Mouse (Mus musculus) CD4-positive, CD25-positive, alpha-beta regulatory T cell, adult 2 months (primary cell): ENCODE measurements at regions not wholly inside any gene's neighbourhood (a gene's known extent, or its start where the extent isn't known, plus 50 kb on each side); places are given as distances from the start of the nearest gene placed in this dataset.

Experiments
- DNase-seq: peaks from one replicate; pipeline ENCODE4 v3.0.0-alpha.2; 2012; ENCODE audit warnings: low read depth, low spot score

DNA sequence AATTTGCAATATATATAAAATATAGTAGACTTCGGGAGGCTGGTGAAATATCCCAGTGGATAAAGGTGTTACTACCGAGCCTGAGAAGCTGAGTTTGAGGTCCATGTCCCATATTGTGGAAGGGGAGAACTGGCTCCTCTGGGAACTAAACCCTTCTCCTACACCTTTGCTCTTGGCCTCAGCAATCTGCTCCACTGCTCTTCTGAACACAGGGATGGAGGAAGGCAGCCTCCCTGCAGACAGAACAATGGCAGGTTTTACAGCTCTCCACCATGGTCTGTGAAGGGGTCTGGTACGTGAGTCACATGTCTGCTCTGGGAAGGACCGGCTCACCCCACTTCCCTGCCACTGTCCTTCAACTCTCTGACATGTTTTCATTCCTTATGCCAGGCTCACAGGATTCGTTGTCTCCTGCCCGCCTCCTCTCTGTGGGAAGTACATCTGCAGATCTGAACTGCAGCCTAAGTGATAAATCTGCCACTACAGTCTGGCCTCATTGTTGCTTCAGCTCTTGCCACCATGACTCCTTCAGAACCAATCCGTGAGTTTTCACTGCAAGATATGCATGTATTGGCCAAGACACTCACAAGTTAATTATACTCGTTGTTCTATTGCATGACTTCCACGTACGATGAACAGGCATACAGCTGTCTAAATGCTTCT lies 220.0 kb upstream of the Gm9767 start:
- no peak for DNase-seq

DNA sequence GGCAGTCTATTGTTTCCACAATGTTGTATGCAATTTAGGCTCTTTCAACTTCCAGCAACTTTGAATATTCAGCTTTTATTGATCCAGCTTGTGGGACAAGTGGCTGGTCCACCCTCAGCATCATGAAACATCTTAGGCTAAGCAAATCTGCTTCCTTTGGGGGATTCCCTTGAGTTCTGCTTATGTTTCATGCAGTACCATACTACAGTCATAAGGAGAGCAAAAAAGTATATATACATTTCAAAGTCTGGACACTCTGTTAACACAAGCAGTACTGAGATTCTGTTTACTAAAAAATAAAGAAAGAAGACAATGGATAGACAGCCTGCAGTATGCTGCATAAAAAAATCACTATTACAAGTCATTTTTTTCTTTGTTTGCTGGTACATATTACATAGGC lies 233.7 kb upstream of the Gm9767 start:
- no peak for DNase-seq

GRCm38 (mm10) chr10:25829275-25829674 lies 248.8 kb upstream of the Gm9767 start:
- no peak for DNase-seq

DNA sequence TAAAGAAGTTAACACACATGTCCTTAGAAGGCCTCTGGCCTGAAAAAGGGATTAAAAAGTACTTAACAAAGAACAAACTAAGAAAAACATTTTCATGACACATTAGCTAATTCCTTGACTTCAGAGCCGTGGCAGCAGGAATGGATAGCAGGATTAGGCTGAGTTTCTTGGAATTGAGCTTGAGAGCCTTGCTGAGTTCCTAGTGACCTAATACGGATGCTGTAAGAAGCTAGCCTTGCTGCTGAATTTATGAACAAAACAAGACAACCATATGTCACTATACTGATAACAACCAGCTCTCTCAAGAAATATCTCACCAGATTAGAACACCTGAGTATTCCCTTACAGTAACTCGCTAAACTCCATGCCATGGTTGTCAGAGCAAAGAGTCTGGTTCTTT lies 268.2 kb upstream of the Smlr1 start:
- no peak for DNase-seq

- DNase-seq = no peak
Observed at GRCm38 (mm10) chr10:25801499-25801898, 265.4 kb upstream of the Smlr1 start.

DNA sequence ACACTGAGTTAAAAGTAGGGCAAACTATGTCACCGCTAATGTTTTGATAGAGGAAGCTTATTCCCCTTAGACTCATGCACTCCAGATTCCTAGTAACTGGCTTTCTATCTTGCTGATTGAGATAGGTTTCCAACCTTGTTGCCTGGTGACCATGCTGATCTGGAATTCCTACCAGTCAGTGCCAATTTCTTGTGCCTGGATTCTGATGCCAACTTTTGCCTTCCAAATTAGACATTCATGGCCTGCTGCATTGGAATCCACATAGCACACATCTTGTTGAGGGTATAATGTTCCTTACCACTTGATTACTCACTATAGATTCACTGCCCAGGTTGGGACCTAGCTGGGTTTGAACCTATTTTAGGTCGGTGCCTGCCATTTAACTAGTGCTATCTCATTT lies 262.8 kb upstream of the Smlr1 start:
- no peak for DNase-seq

DNA sequence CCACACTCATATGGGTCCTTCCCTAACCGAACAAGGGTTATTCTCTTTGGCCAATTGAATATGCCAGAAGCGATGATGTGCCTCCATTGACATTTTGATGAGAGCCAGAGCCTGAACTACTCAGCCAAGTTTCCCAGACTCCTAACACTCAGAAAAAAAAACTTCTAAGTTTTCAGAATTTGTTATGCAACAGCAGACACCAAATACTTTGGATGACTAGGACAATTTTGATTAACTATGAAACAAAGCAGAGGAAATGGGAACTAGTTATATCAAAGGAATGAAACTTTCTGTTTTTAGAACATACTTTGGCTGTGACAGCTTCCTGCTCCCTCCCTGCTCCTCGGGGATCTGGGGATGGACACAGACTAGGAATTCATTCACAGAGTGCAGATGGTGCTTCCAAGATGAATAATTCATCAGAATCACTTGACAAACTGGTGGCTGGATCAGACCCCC lies 254.3 kb upstream of the Smlr1 start:
- no peak for DNase-seq

DNA sequence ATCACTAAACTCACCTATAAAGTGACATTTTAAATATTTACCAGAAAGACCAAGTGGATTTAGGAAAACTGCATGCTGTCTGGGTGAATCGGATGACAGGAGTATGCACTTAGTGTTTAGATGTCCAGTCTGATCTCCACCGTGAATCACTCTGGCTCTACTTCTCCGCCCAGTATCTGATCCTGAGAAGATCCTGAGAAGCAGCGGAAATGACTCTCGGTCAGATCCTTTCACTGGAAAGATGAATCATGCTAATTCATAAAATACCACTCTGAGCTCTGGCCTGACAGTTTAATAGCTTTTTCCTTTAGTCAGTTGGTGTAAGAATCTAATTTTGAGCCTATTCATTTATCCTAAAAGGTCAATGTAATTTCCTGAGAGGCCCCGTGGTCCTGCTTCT lies 252.6 kb upstream of the Smlr1 start:
- no peak for DNase-seq

GRCm38 (mm10) chr10:25788004-25788403 lies 251.9 kb upstream of the Smlr1 start:
- DNase-seq = no peak

DNA sequence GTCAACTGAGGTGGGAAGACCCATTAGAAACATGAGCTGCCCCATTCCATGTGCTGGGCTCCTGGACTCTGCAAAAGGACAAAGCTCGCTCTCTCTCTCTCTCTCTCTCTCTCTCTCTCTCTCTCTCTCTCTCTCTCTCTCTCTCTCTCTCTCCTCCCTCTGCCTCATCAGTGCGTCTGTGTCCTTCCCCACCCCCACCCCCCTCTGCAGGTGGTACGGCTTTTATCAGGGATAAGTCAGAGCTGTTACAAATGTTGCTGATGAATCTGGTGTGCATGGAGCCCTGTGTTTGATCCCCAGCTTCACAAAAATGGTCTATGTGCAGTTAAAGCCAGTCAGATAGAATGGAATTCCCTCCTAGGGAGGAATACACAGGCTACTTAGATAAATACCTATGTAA lies 247.8 kb upstream of the Smlr1 start:
- DNase-seq = no peak

GRCm38 (mm10) chr10:25779476-25779875 lies 243.4 kb upstream of the Smlr1 start:
- no peak for DNase-seq

- DNase-seq = no peak
Observed at GRCm38 (mm10) chr10:25777717-25778116, 241.7 kb upstream of the Smlr1 start.

- no peak for DNase-seq
Observed at GRCm38 (mm10) chr10:25776697-25777096, 240.6 kb upstream of the Smlr1 start.

GRCm38 (mm10) chr10:25770051-25770450 lies 234.0 kb upstream of the Smlr1 start:
- no peak for DNase-seq

DNA sequence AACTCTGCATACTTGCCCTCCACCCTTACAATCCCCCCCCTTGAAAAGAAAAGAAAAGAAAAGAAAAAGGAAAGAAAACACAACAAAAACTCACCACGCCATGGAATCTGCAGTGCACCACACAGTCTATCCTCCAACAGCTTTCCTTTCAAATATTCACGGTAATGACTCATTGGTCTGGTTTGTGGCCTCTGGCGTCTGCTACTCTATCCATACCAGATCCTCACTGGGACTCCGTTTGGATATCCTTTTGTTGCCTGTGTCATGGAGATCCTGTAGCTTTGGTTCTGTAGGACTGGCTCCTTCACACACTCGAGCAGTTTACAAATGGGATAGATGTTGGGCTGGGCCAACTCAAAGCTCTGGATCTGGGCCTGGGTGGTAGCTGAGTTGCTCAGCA lies 232.4 kb upstream of the Smlr1 start:
- DNase-seq = no peak

GRCm38 (mm10) chr10:25754300-25754699 lies 218.2 kb upstream of the Smlr1 start:
- DNase-seq = no peak

- DNase-seq = no peak
Observed at GRCm38 (mm10) chr10:25742678-25743077, 206.6 kb upstream of the Smlr1 start.

GRCm38 (mm10) chr10:25740956-25741355 lies 204.9 kb upstream of the Smlr1 start:
- DNase-seq = no peak

DNA sequence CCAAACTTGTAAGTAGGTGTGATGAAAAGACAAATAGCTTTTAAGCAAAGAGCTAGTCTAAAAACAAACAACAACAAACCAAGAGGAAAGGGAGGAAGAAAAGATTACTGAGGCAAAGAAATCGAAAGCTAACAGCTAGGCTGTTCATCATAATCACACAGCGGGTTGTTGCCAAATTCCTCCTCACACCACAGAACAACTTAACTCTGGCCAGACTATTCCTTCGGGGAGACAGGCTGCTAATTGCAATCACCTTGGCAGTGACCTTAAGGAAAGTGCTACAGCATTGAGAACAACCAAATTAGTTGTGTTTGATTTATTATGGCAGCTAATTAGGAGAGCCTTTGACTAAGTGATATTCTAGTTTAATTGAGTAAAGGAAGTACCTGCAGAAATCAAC lies 194.4 kb upstream of the Smlr1 start:
- DNase-seq = no peak

GRCm38 (mm10) chr10:25723966-25724365 lies 187.9 kb upstream of the Smlr1 start:
- no peak for DNase-seq

- DNase-seq = no peak
Observed at GRCm38 (mm10) chr10:25715747-25716146, 179.7 kb upstream of the Smlr1 start.

- no peak for DNase-seq
Observed at GRCm38 (mm10) chr10:25714636-25715035, 178.6 kb upstream of the Smlr1 start.

- DNase-seq = no peak
Observed at GRCm38 (mm10) chr10:25714041-25714440, 178.0 kb upstream of the Smlr1 start.

DNA sequence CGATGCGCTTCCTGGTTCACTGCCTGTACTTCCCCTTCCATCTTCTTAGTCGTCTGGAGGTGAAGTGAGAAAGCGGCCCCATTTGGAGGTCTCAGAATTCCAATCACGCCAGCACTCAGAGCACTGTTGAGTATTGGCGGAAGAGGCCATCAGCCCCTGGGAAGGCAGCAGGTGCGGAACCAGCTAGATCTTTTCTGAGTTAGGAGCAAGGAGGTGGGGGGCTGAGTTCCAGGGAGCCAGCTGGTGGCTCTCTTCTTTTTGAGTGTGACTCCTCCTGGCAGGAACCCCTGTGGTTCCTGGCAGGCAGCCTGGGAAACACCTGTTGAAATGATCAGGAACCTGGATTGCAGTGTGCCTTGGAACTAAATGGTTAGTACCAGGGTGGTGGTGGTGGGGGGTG lies 171.9 kb upstream of the Smlr1 start:
- DNase-seq = no peak
